Mouse (Mus musculus) megakaryocyte-erythroid progenitor cell, adult 5 weeks (primary cell): Measurements from ENCODE around the gene Oard1. TPM values are rescaled to one million over a fixed set of nuclear protein-coding genes. Genes with fewer than 3 reads are reported as not detected.

Experiments used
- polyA plus RNA-seq: library from polyadenylated mRNA; stranded (reverse); fragments of >175 nt; gene quantifications from 2 replicates; pipeline ENCODE4 v1.2.3, GENCODE M21; 2012

The Oard1 gene
- 3.8 and 4.7 TPM in 2 replicates for polyA plus RNA-seq

GRCm38 (mm10) chr17:48409380-48410298 is at the start of gene Oard1, which contains the start of gene Nfya:
Oard1 (plus strand) TSS chr17:48410014.
Nfya (minus strand) TSS chr17:48409906.

DNA sequence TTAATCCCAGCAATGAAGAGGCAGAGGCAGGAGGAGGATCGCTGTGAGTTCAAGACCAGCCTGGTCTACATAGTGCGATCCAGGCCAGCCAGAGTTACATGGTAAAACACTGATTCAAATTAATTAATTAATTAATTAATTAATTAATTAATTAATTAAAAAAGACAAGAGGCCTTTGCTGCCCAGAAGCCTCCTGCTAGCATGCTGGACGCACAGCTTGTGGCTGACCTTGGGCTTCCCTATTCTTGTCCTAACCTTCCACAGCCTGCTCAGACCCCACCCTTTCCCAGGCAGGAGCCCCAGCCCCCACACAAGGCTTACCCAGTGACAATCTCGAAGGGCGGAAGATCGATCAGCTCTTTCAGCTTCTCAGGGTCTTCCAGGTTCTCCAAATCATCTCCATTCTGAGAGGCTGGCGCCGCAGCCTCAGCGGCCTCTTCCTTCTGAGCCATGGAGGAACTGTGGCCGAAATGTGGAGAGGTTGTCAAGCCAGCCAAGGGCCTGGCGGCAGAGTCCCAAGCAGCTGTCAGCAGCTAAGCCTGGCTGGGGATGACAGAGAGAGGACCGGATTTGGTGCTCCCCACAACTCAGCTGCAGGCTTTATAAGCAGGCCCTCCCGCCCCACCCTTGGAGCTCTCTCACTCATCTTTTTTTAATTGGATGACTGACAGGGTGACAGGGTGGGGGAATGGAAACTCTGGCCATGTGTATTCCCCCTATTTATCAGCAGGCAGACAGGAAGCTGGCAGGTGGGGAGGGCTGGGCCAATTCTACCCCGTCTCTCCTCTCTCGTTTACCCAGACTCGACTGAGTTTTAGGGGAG is 22.6 kb downstream of the Oard1 start, which contains the start of gene Apobec2:
Apobec2 (minus strand) TSS at position 773 of the 823 bp plus-strand sequence.

DNA sequence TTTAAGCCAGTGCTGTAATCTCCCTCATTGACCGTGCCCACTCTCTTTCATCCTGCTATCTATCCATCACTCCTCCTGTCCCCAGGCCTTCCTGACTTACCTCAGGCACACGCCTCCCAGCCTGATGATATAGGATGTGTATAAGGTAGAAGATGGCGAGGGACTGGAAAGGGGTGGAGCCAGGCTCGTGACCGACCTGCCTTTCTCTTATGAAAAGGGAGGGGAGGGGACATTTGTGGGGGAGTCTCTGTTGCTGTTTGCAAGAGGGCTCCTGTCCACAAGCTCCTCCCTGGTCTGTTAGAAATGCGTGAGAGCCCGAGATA is 41.5 kb downstream of the Oard1 start, which contains the start of gene Tspo2:
Tspo2 (minus strand) TSS at position 170 of the 323 bp plus-strand sequence.

DNA sequence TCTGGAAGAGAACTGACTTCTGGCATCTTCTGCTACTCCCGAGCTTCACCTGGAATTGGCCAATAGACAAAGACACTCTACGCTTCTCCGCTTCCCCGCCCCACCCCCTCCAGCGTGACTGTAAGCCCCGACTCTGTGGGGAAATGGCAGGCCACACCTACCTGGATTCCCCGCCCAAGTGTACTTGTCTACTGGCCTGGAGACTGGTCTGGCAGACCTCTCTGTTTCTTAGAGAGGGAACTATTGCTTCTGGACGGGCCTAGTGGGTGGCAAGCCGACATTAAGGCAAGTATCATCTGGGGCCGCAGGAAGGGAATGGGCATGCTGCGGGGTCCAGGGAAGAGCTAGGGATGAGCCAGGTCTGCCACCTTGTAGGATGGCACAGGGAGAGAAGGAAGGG is 44.9 kb downstream of the Oard1 start, which contains the start of gene Unc5cl:
Unc5cl (plus strand) TSS at position 214 of the 400 bp plus-strand sequence.

Other genes with a start within 250 kb of the Oard1 start
- gene A530064D06Rik, start 242.7 kb upstream of the Oard1 start, polyA plus RNA-seq = 0.18 and 0.81 TPM in 2 replicates
- 1.00 and 1.9 TPM in 2 replicates for gene Trem1, start 177.2 kb upstream of the Oard1 start, polyA plus RNA-seq
- gene Trem3, start 162.2 kb upstream of the Oard1 start, polyA plus RNA-seq = 8.8 and 15.1 TPM in 2 replicates
- gene Treml4, start 145.7 kb upstream of the Oard1 start, polyA plus RNA-seq = 0.12 and 0.14 TPM in 2 replicates
- 19.0 and 27.0 TPM in 2 replicates for gene Treml2, start 110.5 kb upstream of the Oard1 start, polyA plus RNA-seq
- gene B430306N03Rik, start 93.9 kb upstream of the Oard1 start, polyA plus RNA-seq = 1.5 and 2.0 TPM in 2 replicates
- gene Trem2, start 63.6 kb upstream of the Oard1 start, polyA plus RNA-seq = 3.6 and 9.1 TPM in 2 replicates
- 6.8 and 11.2 TPM in 2 replicates for gene Treml1, start 50.1 kb upstream of the Oard1 start, polyA plus RNA-seq
- gene Nfya, start 108 bp upstream of the Oard1 start, polyA plus RNA-seq = 44.0 and 49.3 TPM in 2 replicates
- gene Apobec2, start 22.9 kb downstream of the Oard1 start, polyA plus RNA-seq = 0.04 TPM in 1 of 2 replicates, not detected in the other
- gene Tspo2, start 41.5 kb downstream of the Oard1 start, polyA plus RNA-seq = 39.3 and 49.6 TPM in 2 replicates
- 0.68 and 0.70 TPM in 2 replicates for gene Unc5cl, start 44.9 kb downstream of the Oard1 start, polyA plus RNA-seq